Mouse (Mus musculus) ES-Bruce4 (cell line): ENCODE measurements around the gene Ube2q1.

Source experiments
- CTCF ChIP-seq: IDR thresholded peaks from one replicate; pipeline ENCODE4 v1.8.1; 2011; ENCODE audit warnings: low read depth, low read length
- POLR2A ChIP-seq: IDR thresholded peaks from one replicate; pipeline ENCODE4 v1.8.1; 2011; ENCODE audit warnings: low read length; ENCODE audit not compliant: insufficient read depth

DNA sequence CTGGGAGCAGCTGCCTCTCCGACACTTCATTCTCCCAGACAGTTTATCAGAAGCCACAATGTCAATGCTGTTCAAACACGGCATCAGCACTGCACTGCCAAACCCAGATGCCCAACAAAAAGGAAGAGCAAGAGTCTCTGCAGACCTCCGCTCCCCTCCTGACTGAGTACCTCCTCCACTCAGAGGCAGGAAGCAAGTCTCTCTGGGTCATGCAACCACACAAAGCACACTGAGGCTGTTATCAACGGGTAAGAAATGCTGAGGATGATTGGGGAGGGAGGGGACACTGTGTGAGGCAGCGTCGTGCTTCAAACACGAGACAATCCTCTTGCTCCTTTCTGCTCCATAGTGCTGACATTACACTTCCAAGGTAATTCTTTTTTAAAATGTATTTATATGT is 46.5 kb downstream of the Ube2q1 start:
- TF ChIP-seq CTCF (no peak), POLR2A (no peak)
